Mouse (Mus musculus): ENCODE data around the gene Olfr1357. TPM values are rescaled to one million over a fixed set of nuclear protein-coding genes. Genes with fewer than 3 reads are reported as not detected.

Olfr1357 gene
- polyA plus RNA-seq, 1 experiment from 2014 or later, result not detected

- 86% methylated on average over 7 of the region's 7 CpGs for WGBS
- H3K36me3 ChIP-seq, result peaks cover 85% of the 10 kb centered on the region
- ATAC-seq (ENCODE audit: insufficient number of reproducible peaks, insufficient read depth, low FRiP score, low TSS enrichment, low read depth), result no peak
- no peak overlapping the region for H3K4me2 ChIP-seq
- H3K27me3 ChIP-seq, result no peaks in the 10 kb centered on the region
- H3K9me3 ChIP-seq, result no peaks in the 10 kb centered on the region
- H3K4me3 ChIP-seq (replicated peaks), result no peak overlapping the region
- H3K27ac ChIP-seq, result no peak overlapping the region
- H3K4me1 ChIP-seq (replicated peaks), result no peaks in the 10 kb centered on the region
- H3K9ac ChIP-seq (replicated peaks), result no peak overlapping the region
These were observed 36.8 kb downstream of the Olfr1357 start for GRCm38 (mm10) chr10:78581121-78581520.

GRCm38 (mm10) chr10:78578204-78578603 is 39.7 kb downstream of the Olfr1357 start:
- no peaks in the 10 kb centered on the region for H3K4me1 ChIP-seq (replicated peaks)
- H3K27ac ChIP-seq, result no peak overlapping the region
- no peaks in the 10 kb centered on the region for H3K27me3 ChIP-seq
- H3K4me2 ChIP-seq, result no peak overlapping the region
- 67% methylated on average over 3 of the region's 3 CpGs for WGBS
- no peaks in the 10 kb centered on the region for H3K9me3 ChIP-seq
- ATAC-seq (ENCODE audit: insufficient number of reproducible peaks, insufficient read depth, low FRiP score, low TSS enrichment, low read depth), result no peak
- H3K9ac ChIP-seq (replicated peaks), result no peak overlapping the region
- H3K4me3 ChIP-seq (replicated peaks), result no peak overlapping the region
- peaks cover 56% of the 10 kb centered on the region for H3K36me3 ChIP-seq

- WGBS, result 91% methylated on average over 16 of the region's 16 CpGs
- ATAC-seq (ENCODE audit: insufficient number of reproducible peaks, insufficient read depth, low FRiP score, low TSS enrichment, low read depth), result no peak
- Histone ChIP-seq H3K4me3 (replicated peaks) (no peak overlapping the region), H3K4me2 (no peak overlapping the region), H3K27me3 (no peaks in the 10 kb centered on the region), H3K27ac (no peak overlapping the region), H3K36me3 (peaks cover 46% of the 10 kb centered on the region), H3K9ac (replicated peaks) (no peak overlapping the region), H3K4me1 (replicated peaks) (0 out of 2 replicates have a peak, but pooled peaks cover 7% of the 10 kb centered on the region), H3K9me3 (no peaks in the 10 kb centered on the region)
These were observed 41.3 kb downstream of the Olfr1357 start for GRCm38 (mm10) chr10:78576435-78577184.

DNA sequence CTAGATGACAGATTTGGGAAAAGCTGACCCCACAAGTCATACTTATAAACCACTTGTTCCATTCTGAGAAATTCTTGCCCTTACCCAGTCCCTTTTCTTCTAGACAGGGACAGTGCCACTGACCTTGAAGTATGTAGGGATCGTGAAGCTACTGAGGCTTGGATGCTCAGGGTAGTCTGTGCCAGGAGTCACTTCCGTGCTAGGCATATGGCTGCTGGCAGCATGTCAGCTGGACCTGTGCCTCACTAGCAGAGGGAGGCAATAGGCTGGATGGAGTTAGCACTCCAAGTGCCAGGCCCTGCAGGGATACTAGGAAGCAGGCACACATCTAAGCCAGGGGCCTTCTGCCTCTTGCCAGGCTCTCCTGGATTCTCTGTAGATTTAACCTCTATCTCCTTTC is 42.2 kb downstream of the Olfr1357 start:
- ATAC-seq (ENCODE audit: insufficient number of reproducible peaks, insufficient read depth, low FRiP score, low TSS enrichment, low read depth), result no peak
- H3K4me3 ChIP-seq (replicated peaks), result no peak overlapping the region
- 92% methylated on average over 2 of the region's 2 CpGs for WGBS
- no peaks in the 10 kb centered on the region for H3K9me3 ChIP-seq
- H3K36me3 ChIP-seq, result peaks cover 38% of the 10 kb centered on the region
- H3K27ac ChIP-seq, result no peak overlapping the region
- no peak overlapping the region; the same call in 1 of the 2 replicates for H3K9ac ChIP-seq (replicated peaks)
- no peaks in the 10 kb centered on the region for H3K27me3 ChIP-seq
- H3K4me2 ChIP-seq, result peak overlapping the region; percentile 68
- H3K4me1 ChIP-seq (replicated peaks), result peaks cover 10% of the 10 kb centered on the region; the same call in 1 of the 2 replicates

GRCm38 (mm10) chr10:78575105-78575632 is 42.7 kb downstream of the Olfr1357 start:
- no peaks in the 10 kb centered on the region for H3K9me3 ChIP-seq
- peak overlapping the region; percentile 58 for H3K9ac ChIP-seq (replicated peaks)
- H3K4me3 ChIP-seq (replicated peaks), result peak overlapping the region; percentile 57
- H3K27me3 ChIP-seq, result no peaks in the 10 kb centered on the region
- peaks cover 33% of the 10 kb centered on the region for H3K36me3 ChIP-seq
- peak overlapping the region; percentile 91 for H3K27ac ChIP-seq
- peaks cover 16% of the 10 kb centered on the region for H3K4me1 ChIP-seq (replicated peaks)
- H3K4me2 ChIP-seq, result peak overlapping the region; percentile 68
- ATAC-seq (ENCODE audit: insufficient number of reproducible peaks, insufficient read depth, low FRiP score, low TSS enrichment, low read depth), result peak; percentile 52
- 16% methylated on average over 13 of the region's 13 CpGs for WGBS

- H3K4me1 ChIP-seq (replicated peaks), result peaks cover 19% of the 10 kb centered on the region
- peak within 1 kb of the TSS; percentile 68 for H3K4me2 ChIP-seq
- ATAC-seq (ENCODE audit: insufficient number of reproducible peaks, insufficient read depth, low FRiP score, low TSS enrichment, low read depth), result peak; percentile 92
- peak within 1 kb of the TSS; percentile 58 for H3K9ac ChIP-seq (replicated peaks)
- H3K27ac ChIP-seq, result peak within 1 kb of the TSS; percentile 91
- H3K9me3 ChIP-seq, result no peaks in the 10 kb centered on the region
- WGBS, result under 1% methylated on average over 51 of the region's 51 CpGs
- peak within 1 kb of the TSS; percentile 57 for H3K4me3 ChIP-seq (replicated peaks)
- peaks cover 26% of the 10 kb centered on the region for H3K36me3 ChIP-seq
- H3K27me3 ChIP-seq, result no peaks in the 10 kb centered on the region
These were observed 43.4 kb downstream of the Olfr1357 start, which contains the start of gene Ilvbl for GRCm38 (mm10) chr10:78574250-78575104. Gene Ilvbl, plus strand, starts transcription at chr10:78574346.

DNA sequence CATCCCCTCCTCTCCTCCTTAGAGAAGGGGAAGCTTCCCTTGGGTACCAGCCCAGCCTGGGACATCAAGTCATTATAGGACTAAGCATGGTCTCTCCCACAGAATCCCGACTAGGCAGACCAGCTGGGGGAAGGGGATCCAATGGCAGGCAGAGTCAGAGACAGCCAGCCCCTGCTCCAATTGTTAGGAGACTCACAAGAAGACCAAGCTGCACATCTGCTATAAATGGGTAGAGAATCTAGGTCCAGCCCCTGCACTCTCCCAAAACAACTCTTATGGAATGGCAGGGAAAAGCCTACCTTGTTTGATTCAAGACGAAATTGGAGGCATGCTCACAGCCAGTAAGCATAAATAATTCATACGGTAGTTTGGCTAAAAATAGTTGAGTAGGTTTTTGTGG is 44.6 kb downstream of the Olfr1357 start:
- Histone ChIP-seq H3K4me1 (replicated peaks) (peaks cover 19% of the 10 kb centered on the region), H3K4me3 (replicated peaks) (no peak overlapping the region)
- ATAC-seq (ENCODE audit: insufficient number of reproducible peaks, insufficient read depth, low FRiP score, low TSS enrichment, low read depth), result no peak

GRCm38 (mm10) chr10:78570897-78571296 is 47.0 kb downstream of the Olfr1357 start:
- H3K36me3 ChIP-seq, result no peaks in the 10 kb centered on the region
- H3K9me3 ChIP-seq, result no peaks in the 10 kb centered on the region
- peak overlapping the region; percentile 75 for H3K27ac ChIP-seq

More for the DNA sequence above, 44.6 kb downstream of the Olfr1357 start:
- Histone ChIP-seq H3K27me3 (no peaks in the 10 kb centered on the region), H3K9ac (replicated peaks) (no peak overlapping the region), H3K27ac (peak overlapping the region; percentile 91; the same call in 1 of the 2 replicates), H3K4me2 (peak overlapping the region; percentile 68; the same call in 1 of the 2 replicates), H3K36me3 (peaks cover 13% of the 10 kb centered on the region; the same call in 1 of the 2 replicates), H3K9me3 (no peaks in the 10 kb centered on the region)
- WGBS, result 70% methylated on average over 3 of the region's 3 CpGs

GRCm38 (mm10) chr10:78570416-78570815 is 47.5 kb downstream of the Olfr1357 start:
- no peak for ATAC-seq (ENCODE audit: insufficient number of reproducible peaks, insufficient read depth, low FRiP score, low TSS enrichment, low read depth)

More at GRCm38 (mm10) chr10:78570897-78571296, 47.0 kb downstream of the Olfr1357 start:
- Histone ChIP-seq H3K9ac (replicated peaks) (no peak overlapping the region), H3K4me2 (no peak overlapping the region), H3K4me1 (replicated peaks) (peaks cover 19% of the 10 kb centered on the region), H3K27me3 (no peaks in the 10 kb centered on the region), H3K4me3 (replicated peaks) (no peak overlapping the region)
- ATAC-seq (ENCODE audit: insufficient number of reproducible peaks, insufficient read depth, low FRiP score, low TSS enrichment, low read depth), result no peak
- WGBS, result 43% methylated on average over 2 of the region's 2 CpGs

GRCm38 (mm10) chr10:78569686-78570085 is 48.2 kb downstream of the Olfr1357 start:
- WGBS, result 56% methylated on average over 3 of the region's 3 CpGs
- Histone ChIP-seq H3K4me3 (replicated peaks) (no peak overlapping the region), H3K4me2 (no peak overlapping the region), H3K9me3 (no peaks in the 10 kb centered on the region), H3K27ac (no peak overlapping the region), H3K9ac (replicated peaks) (no peak overlapping the region), H3K27me3 (no peaks in the 10 kb centered on the region), H3K4me1 (replicated peaks) (peaks cover 19% of the 10 kb centered on the region), H3K36me3 (no peaks in the 10 kb centered on the region)
- no peak for ATAC-seq (ENCODE audit: insufficient number of reproducible peaks, insufficient read depth, low FRiP score, low TSS enrichment, low read depth)

More at GRCm38 (mm10) chr10:78570416-78570815, 47.5 kb downstream of the Olfr1357 start:
- 59% methylated on average over 6 of the region's 6 CpGs for WGBS
- Histone ChIP-seq H3K9ac (replicated peaks) (no peak overlapping the region), H3K36me3 (no peaks in the 10 kb centered on the region), H3K4me2 (no peak overlapping the region), H3K4me3 (replicated peaks) (no peak overlapping the region), H3K9me3 (no peaks in the 10 kb centered on the region), H3K4me1 (replicated peaks) (peaks cover 19% of the 10 kb centered on the region), H3K27me3 (no peaks in the 10 kb centered on the region), H3K27ac (peak overlapping the region; percentile 75; the same call in 1 of the 2 replicates)

- Histone ChIP-seq H3K4me1 (replicated peaks) (peaks cover 19% of the 10 kb centered on the region), H3K27ac (no peak overlapping the region), H3K4me3 (replicated peaks) (no peak overlapping the region), H3K9ac (replicated peaks) (no peak overlapping the region), H3K36me3 (no peaks in the 10 kb centered on the region), H3K4me2 (no peak overlapping the region), H3K9me3 (no peaks in the 10 kb centered on the region), H3K27me3 (no peaks in the 10 kb centered on the region)
- 85% methylated on average over 3 of the region's 3 CpGs for WGBS
- ATAC-seq (ENCODE audit: insufficient number of reproducible peaks, insufficient read depth, low FRiP score, low TSS enrichment, low read depth), result no peak
These were observed 48.7 kb downstream of the Olfr1357 start for GRCm38 (mm10) chr10:78569191-78569590.
